Mouse (Mus musculus) kidney, adult 2 months (tissue): Measurements from ENCODE around the gene 4930524J08Rik. TPM values are rescaled to one million over a fixed set of nuclear protein-coding genes. Genes with fewer than 3 reads are reported as not detected.
A peak's percentile ranks its signal among the peaks of the same experiment; 100 is the strongest.

Source experiments
- DNase-seq: peaks from one replicate; pipeline ENCODE4 v3.0.0; 2021
- H3K27ac ChIP-seq: fragments of 200-500 bp; 2 replicates; pipeline ENCODE4 v1.5.1; 2012; ENCODE audit warnings: low read depth, low read length, control low read depth, inconsistent platforms; ENCODE audit not compliant: insufficient read depth
- H3K27me3 ChIP-seq: fragments of 200-500 bp; replicated peaks from 2 replicates; pipeline ENCODE4 v1.6.1; 2012; ENCODE audit warnings: mild to moderate bottlenecking, moderate library complexity, low read length, inconsistent platforms; ENCODE audit not compliant: control insufficient read depth, insufficient read depth
- H3K36me3 ChIP-seq: fragments of 200-500 bp; 2 replicates; pipeline ENCODE4 v1.6.1; 2012; ENCODE audit warnings: mild to moderate bottlenecking, moderate library complexity, low read length, inconsistent platforms; ENCODE audit not compliant: control insufficient read depth, insufficient read depth
- H3K4me1 ChIP-seq: fragments of 200-500 bp; 2 replicates; pipeline ENCODE4 v1.6.1; 2011; ENCODE audit warnings: low read length; ENCODE audit not compliant: control insufficient read depth, insufficient read depth
- H3K4me3 ChIP-seq: fragments of 200-500 bp; 2 replicates; pipeline ENCODE4 v1.5.1; 2011; ENCODE audit warnings: mild to moderate bottlenecking, low read depth, low read length, control low read depth; ENCODE audit not compliant: insufficient read depth
- CTCF ChIP-seq: fragments of 200-500 bp; conservative IDR thresholded peaks from 2 replicates; pipeline ENCODE4 v1.5.1; 2011; ENCODE audit warnings: low read depth, mild to moderate bottlenecking, control low read depth, low read length, moderate library complexity, mixed read lengths; ENCODE audit not compliant: insufficient read depth, insufficient read length
- POLR2A ChIP-seq: fragments of 200-500 bp; IDR thresholded peaks from one replicate; pipeline ENCODE4 v1.6.1; 2011; ENCODE audit warnings: low read depth, low read length, control low read depth
- WGBS: fragments of 180-500 bp; shearing (Covaris S2); methylation state at CpG from one replicate; pipeline ENCODE4 v1.1.7; 2018; 5-methylcytosine and 5-hydroxymethylcytosine counted together
- polyA plus RNA-seq: library from polyadenylated mRNA; depleted of rRNA; stranded (reverse); fragments of >200 nt; gene quantifications from 2 replicates; pipeline ENCODE4 v1.2.3, GENCODE M21; 2012

4930524J08Rik gene
- polyA plus RNA-seq, 1 experiment = 1.8 TPM

DNA sequence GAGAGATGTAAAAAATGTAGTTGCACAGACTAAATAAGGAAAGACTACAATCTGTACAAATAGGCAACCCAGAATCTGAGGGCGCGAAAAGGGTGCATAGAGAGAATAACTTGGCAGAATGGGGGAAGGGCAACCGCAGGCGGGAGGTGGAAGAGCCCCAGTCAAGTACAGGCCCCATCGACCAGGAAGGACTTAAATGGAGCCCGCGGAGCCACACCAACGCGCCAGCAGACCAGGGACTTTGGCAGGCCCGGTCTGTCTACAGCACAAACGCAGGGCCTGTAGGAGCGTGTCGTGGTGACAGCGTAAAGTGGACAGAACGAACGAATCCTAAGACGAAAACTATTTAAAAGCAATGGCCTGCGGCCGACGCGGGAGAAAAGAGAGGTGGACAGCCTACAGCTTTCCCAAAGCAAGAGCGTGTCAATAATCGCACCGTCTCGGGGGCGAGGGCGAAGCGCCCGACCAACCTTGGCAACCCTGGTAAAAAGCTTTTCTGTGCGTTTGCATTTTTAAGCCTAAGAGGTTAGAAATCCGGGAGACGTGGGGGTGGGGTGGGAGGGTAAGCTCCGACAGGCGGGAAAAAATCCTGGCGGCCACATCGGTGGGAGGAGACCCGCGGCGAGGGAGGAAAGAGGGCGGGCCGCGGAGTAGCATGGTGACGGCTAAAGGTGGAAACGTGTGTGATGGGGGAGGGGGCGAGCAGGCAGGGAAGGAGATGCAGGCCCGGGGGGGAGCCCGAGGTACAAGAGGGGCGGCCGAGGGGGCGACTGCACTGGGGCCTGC, 1.2 kb upstream of the 4930524J08Rik start:
- DNase-seq = peak; percentile 93
- TF ChIP-seq CTCF = no peak
- no peak for TF ChIP-seq POLR2A
- Histone ChIP-seq H3K27me3 (no peaks in the 10 kb centered on the region), H3K4me1 (peaks cover 19% of the 10 kb centered on the region), H3K4me3 (peak overlapping the region; percentile 99), H3K27ac (peak overlapping the region; percentile 47), H3K36me3 (no peaks in the 10 kb centered on the region)
- under 1% methylated on average over 50 of the region's 50 CpGs for whole genome bisulfite sequencing

GRCm38 (mm10) chr5:99983452-99984061, 4.7 kb downstream of the 4930524J08Rik start:
- 77% methylated on average over 9 of the region's 9 CpGs for WGBS
- H3K27me3 ChIP-seq = no peaks in the 10 kb centered on the region
- H3K27ac ChIP-seq = no peak overlapping the region
- no peaks in the 10 kb centered on the region for H3K36me3 ChIP-seq
- DNase-seq = no peak
- peaks cover 2% of the 10 kb centered on the region; the same call in 1 of the 2 replicates for H3K4me1 ChIP-seq
- TF ChIP-seq CTCF = no peak
- TF ChIP-seq POLR2A = no peak
- no peak overlapping the region for H3K4me3 ChIP-seq

DNA sequence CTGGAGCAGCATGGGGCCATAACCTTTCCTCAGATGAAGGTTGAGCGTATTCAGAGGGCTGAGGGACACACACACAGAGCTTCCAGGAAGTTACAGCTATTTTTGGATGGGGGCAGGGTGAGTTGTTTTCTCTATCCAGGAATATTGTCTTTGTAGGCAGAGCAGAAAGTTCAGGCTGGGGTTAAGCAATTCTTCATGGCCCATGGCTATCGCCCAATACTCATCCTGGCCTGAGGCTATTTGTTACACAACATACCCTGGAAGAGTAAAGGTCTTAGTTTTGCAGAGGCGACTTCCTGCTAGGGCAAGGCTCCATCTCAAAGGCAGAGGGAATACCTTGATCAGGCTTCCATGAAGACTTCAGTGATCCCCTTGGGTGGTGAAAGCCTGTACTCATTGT, 15.3 kb downstream of the 4930524J08Rik start:
- Histone ChIP-seq H3K27ac (no peak overlapping the region), H3K36me3 (no peaks in the 10 kb centered on the region), H3K27me3 (no peaks in the 10 kb centered on the region), H3K4me3 (no peak overlapping the region), H3K4me1 (no peaks in the 10 kb centered on the region)
- WGBS = 47% methylated on average over 3 of the region's 3 CpGs
- TF ChIP-seq CTCF (no peak), POLR2A (no peak)
- DNase-seq = peak; percentile 77

DNA sequence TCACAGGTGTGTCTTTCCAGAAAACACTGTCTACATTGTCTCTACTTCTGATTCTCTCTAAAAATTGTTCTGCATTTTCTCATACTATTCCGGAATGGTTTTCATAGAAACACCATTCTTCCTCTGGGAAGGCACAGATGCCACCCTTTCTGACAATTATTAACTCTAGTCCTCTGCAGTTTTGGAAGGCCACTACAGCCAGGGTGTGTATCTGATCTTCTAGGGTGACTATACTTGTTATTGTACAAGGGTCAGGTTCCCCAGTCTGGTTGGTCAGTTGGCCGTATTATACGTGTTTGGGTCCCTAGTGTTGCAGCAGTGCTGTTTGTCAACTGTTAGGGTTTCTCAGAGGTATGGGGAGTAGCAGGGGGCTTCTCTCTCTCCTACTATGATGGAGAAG, 15.8 kb downstream of the 4930524J08Rik start:
- Histone ChIP-seq H3K36me3 (no peaks in the 10 kb centered on the region), H3K4me1 (no peaks in the 10 kb centered on the region), H3K27me3 (no peaks in the 10 kb centered on the region), H3K27ac (no peak overlapping the region), H3K4me3 (no peak overlapping the region)
- WGBS = 63% methylated on average over 3 of the region's 3 CpGs
- TF ChIP-seq CTCF (no peak), POLR2A (no peak)
- DNase-seq = peak; percentile 31

DNA sequence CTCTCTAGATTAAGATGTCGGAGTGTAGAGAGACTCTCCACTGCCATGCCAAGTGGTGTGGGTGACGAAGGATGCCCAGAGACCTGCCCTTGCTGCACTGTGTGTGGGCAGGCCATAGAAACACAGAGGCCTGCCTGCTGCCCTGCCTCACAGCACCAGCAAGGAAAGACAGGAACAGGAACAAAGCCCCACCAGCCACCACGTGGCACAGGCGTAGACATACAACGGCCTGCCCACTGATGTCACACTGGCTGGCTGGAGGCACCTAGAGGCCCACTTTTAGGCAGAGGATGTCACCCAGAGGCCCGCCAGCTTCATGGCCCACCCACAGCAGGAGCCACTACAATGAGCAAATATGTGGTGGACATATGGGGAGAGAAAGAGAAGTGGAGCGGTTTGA, 21.2 kb downstream of the 4930524J08Rik start:
- Histone ChIP-seq H3K36me3 (no peaks in the 10 kb centered on the region), H3K4me1 (no peaks in the 10 kb centered on the region), H3K4me3 (no peak overlapping the region), H3K27ac (no peak overlapping the region), H3K27me3 (no peaks in the 10 kb centered on the region)
- no peak for DNase-seq
- TF ChIP-seq POLR2A = no peak
- TF ChIP-seq CTCF = no peak
- WGBS = 83% methylated on average over 7 of the region's 7 CpGs

- Histone ChIP-seq H3K27me3 (no peaks in the 10 kb centered on the region), H3K27ac (no peak overlapping the region), H3K4me1 (no peaks in the 10 kb centered on the region), H3K36me3 (no peaks in the 10 kb centered on the region), H3K4me3 (no peak overlapping the region)
- TF ChIP-seq CTCF = no peak
- no peak for TF ChIP-seq POLR2A
- 49% methylated on average over 8 of the region's 8 CpGs for WGBS
- no peak for DNase-seq
Observed at GRCm38 (mm10) chr5:100000500-100000899, 21.6 kb downstream of the 4930524J08Rik start.

- 84% methylated on average over 4 of the region's 4 CpGs for WGBS
- no peak for DNase-seq
- no peaks in the 10 kb centered on the region for H3K4me1 ChIP-seq
- H3K36me3 ChIP-seq = no peaks in the 10 kb centered on the region
- no peak overlapping the region for H3K4me3 ChIP-seq
- no peaks in the 10 kb centered on the region for H3K27me3 ChIP-seq
- H3K27ac ChIP-seq = no peak overlapping the region
- TF ChIP-seq CTCF (no peak), POLR2A (no peak)
Observed at GRCm38 (mm10) chr5:100003895-100004294, 25.0 kb downstream of the 4930524J08Rik start.
